Mouse (Mus musculus): ENCODE measurements around the gene Nav2. TPM values are rescaled to one million over a fixed set of nuclear protein-coding genes. Genes with fewer than 3 reads are reported as not detected.

Gene Nav2
- polyA plus RNA-seq, 1 experiment, result 46.2 TPM

DNA sequence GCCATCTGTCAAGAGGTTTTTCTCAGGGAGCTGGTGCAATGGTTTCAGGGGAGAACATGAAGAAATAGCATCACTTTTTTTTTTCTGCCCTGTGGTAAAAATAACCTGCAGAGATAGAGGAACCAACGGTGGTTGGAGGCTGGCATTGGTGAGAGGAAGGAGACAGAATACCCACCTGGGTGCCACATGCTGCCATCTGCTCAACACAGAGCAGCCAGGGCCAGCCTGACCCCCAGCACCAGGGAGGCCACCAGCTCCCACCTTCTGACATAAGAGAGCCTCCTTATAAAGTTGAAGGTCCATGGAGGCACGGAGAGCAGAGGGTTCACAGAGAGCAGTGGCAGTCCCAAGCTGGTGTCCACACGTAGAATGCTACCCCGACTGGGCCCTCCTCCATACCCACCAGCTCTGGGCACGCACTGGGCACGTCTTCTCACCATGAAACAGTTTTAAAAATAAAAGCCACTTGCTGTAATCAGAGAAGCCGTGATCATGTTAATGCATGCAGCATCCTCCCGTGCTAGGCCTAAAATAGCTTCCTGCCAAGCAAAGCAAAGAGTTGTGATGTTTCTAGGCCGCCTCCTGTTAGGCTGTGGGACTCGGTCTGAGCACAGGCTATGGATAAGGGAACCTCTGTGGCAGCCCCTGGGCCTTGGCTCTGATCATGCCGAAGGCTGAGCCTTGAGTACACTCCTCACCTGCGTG lies 359.3 kb downstream of the Nav2 start:
- no peak overlapping the region for H3K27ac ChIP-seq (ENCODE audit: control insufficient read depth, insufficient read depth, low read length)

DNA sequence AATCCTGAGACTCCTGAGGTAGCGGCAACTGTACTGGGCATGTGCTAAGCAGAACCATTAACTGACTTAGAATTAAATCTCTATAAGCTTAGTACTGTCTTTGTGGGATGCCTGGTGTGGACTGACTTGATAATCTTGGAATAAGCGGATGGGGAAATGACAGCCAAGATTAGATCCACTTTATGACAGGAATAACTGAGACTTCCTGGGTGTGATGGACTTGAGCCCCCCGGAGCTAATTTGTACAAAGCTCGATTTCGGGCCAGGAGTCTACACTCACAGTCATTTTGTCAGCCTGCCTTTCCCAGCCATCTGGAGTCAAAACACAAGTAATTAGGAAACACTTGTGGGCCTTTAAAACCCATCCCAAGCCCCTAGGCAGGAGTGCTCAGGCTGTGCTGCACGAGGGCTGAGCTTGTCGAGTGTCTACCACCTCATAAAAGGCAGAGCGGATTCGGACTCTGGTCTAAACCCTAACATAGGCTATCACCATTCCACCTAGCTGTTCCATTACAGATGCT lies 359.9 kb downstream of the Nav2 start:
- H3K27ac ChIP-seq (ENCODE audit: control insufficient read depth, insufficient read depth, low read length), result no peak overlapping the region
- TF ChIP-seq POLR2A (IDR thresholded peaks at IDR 0.05; ENCODE audit: control insufficient read depth, extremely low read depth, insufficient read depth, low read length, poor library complexity), result no peak
- TF ChIP-seq CTCF (IDR thresholded peaks at IDR 0.05; ENCODE audit: borderline replicate concordance, control insufficient read depth, extremely low read depth, insufficient read depth, low read length, poor library complexity), result no peak
- no peaks in the 10 kb centered on the region for H3K36me3 ChIP-seq (ENCODE audit: control insufficient read depth, insufficient read depth, low read length)
- no peak for DNase-seq
- 98% methylated on average over 9 of the region's 9 CpGs for WGBS
- no peaks in the 10 kb centered on the region for H3K4me1 ChIP-seq (replicated peaks; ENCODE audit: control insufficient read depth, insufficient read depth, low read length)
- no peaks in the 10 kb centered on the region for H3K27me3 ChIP-seq (ENCODE audit: control insufficient read depth, insufficient read depth, low read length)
- no peak overlapping the region for H3K4me3 ChIP-seq (ENCODE audit: control insufficient read depth, insufficient read depth, low read length)

More for the DNA sequence above, 359.3 kb downstream of the Nav2 start:
- Histone ChIP-seq H3K4me1 (replicated peaks; ENCODE audit: control insufficient read depth, insufficient read depth, low read length) (no peaks in the 10 kb centered on the region), H3K4me3 (ENCODE audit: control insufficient read depth, insufficient read depth, low read length) (no peak overlapping the region), H3K27me3 (ENCODE audit: control insufficient read depth, insufficient read depth, low read length) (no peaks in the 10 kb centered on the region), H3K36me3 (ENCODE audit: control insufficient read depth, insufficient read depth, low read length) (no peaks in the 10 kb centered on the region)
- 79% methylated on average over 12 of the region's 12 CpGs for WGBS
- no peak for DNase-seq
- TF ChIP-seq CTCF (IDR thresholded peaks at IDR 0.05; ENCODE audit: borderline replicate concordance, control insufficient read depth, extremely low read depth, insufficient read depth, low read length, poor library complexity), result no peak
- TF ChIP-seq POLR2A (IDR thresholded peaks at IDR 0.05; ENCODE audit: control insufficient read depth, extremely low read depth, insufficient read depth, low read length, poor library complexity), result no peak

DNA sequence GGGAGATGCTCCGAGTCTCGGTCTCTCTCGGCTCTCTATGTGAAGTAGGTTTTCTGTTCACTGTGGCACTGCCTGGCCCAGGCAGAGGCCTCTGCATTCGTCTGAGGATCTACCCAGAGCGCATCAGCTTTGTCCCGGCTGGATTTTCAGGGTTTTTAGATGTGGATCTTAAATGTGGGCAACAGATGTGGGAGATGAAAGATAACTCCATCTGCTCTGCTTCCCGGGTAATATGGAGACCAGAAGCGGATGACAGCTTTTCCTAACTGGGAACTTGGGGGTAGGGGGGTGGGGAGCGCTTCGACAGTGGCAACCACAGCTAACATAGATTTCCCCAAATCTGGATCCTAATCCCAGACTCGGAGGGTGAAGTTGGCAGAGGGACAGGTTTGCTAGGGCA lies 362.3 kb downstream of the Nav2 start:
- TF ChIP-seq POLR2A (IDR thresholded peaks at IDR 0.05; ENCODE audit: control insufficient read depth, extremely low read depth, insufficient read depth, low read length, poor library complexity) (no peak), CTCF (IDR thresholded peaks at IDR 0.05; ENCODE audit: borderline replicate concordance, control insufficient read depth, extremely low read depth, insufficient read depth, low read length, poor library complexity) (no peak)
- no peak for DNase-seq
- Histone ChIP-seq H3K4me1 (replicated peaks; ENCODE audit: control insufficient read depth, insufficient read depth, low read length) (no peaks in the 10 kb centered on the region), H3K4me3 (ENCODE audit: control insufficient read depth, insufficient read depth, low read length) (no peak overlapping the region), H3K27ac (ENCODE audit: control insufficient read depth, insufficient read depth, low read length) (no peak overlapping the region), H3K27me3 (ENCODE audit: control insufficient read depth, insufficient read depth, low read length) (no peaks in the 10 kb centered on the region), H3K36me3 (ENCODE audit: control insufficient read depth, insufficient read depth, low read length) (no peaks in the 10 kb centered on the region)
- 64% methylated on average over 11 of the region's 11 CpGs for WGBS

DNA sequence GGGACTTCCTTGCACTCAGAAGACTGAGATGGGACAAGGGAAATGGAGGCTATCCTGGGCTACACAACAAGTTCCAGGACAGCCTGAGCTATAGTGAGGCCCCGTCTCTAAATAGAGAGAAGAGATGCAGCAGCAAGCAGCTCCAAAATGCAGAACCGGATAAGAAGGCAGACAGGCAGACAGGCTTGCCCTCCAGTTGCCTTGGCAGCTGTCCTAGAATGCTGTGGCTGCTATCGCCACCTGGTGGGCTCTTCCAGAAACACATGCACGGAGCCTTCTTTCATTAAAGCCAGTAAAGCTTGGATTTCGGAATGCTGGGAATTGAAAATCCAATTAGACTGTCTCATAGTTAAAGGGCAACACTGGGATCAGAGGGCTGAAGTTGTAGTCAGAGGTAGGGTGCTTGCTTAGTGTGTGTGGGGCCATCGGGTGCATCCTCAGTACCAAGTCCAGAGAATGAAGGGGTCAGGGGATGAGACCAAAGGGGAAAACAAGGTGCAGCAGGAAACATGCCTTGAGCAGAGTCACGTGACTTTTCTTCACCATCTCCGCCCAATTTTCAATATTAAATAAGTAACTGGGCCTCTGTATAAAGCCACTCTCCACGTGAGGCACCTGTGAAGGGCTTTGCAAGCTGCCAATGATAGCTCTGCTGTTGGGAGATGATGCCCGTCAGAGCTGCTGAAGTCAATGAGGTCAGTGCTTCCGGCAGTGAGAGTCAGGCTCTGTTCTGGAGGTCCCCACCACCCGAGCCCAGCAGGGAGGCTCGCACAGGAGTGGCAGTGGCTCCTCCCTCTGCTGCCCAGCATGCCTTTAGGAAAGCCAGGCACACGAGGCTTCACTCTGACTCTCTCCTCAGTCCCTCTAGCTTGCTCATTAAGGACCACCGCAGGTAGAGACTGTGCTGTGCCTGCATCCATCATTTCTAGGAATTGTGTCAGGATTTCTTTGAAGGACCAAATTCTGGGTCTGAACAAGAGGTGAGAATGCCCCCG lies 364.2 kb downstream of the Nav2 start:
- TF ChIP-seq POLR2A (IDR thresholded peaks at IDR 0.05; ENCODE audit: control insufficient read depth, extremely low read depth, insufficient read depth, low read length, poor library complexity) (no peak), CTCF (IDR thresholded peaks at IDR 0.05; ENCODE audit: borderline replicate concordance, control insufficient read depth, extremely low read depth, insufficient read depth, low read length, poor library complexity) (peak; percentile 71; the same call in 1 of the 2 replicates)
- Histone ChIP-seq H3K27ac (ENCODE audit: control insufficient read depth, insufficient read depth, low read length) (no peak overlapping the region), H3K36me3 (ENCODE audit: control insufficient read depth, insufficient read depth, low read length) (no peaks in the 10 kb centered on the region), H3K4me3 (ENCODE audit: control insufficient read depth, insufficient read depth, low read length) (no peak overlapping the region), H3K27me3 (ENCODE audit: control insufficient read depth, insufficient read depth, low read length) (no peaks in the 10 kb centered on the region), H3K4me1 (replicated peaks; ENCODE audit: control insufficient read depth, insufficient read depth, low read length) (no peaks in the 10 kb centered on the region)
- peak; percentile 46 for DNase-seq
- WGBS, result 27% methylated on average over 16 of the region's 16 CpGs

DNA sequence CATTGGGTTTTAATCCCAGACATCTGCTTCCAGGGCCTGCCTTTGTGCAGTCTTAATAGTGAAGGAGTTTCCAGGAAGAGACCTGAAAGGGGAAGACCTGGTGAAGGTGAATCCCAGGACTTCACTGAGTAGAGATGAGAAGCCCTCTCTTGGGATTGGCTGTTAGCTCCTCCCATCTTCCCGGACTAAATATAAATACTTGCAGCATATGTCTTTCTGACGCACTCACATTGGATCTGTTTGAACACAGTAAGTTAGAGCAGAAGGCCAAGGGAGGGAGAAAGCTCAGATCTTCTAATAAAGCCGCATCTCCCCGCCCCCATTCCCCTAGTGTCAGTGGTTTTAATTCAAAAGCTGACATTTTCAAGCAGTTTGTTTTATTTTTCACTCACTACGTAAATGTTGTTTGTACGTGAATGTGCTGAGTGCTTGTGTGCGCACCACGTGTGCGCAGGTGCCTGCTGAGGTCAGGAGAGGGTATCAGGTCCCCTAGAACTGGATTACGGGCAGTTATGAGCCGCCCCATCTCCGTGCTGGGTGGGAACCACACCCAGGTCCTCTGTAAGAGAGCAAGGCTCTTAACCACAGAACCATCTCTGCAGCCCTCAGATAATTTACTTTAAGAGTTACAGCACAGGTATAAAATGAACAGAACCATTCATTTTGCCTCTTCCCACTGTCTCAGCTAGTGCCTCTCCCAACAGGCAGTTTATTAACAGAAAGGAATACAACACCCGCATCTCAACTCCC lies 365.6 kb downstream of the Nav2 start:
- no peak overlapping the region for H3K27ac ChIP-seq (ENCODE audit: control insufficient read depth, insufficient read depth, low read length)
- H3K4me3 ChIP-seq (ENCODE audit: control insufficient read depth, insufficient read depth, low read length), result no peak overlapping the region
- H3K4me1 ChIP-seq (replicated peaks; ENCODE audit: control insufficient read depth, insufficient read depth, low read length), result no peaks in the 10 kb centered on the region
- H3K36me3 ChIP-seq (ENCODE audit: control insufficient read depth, insufficient read depth, low read length), result no peaks in the 10 kb centered on the region
- DNase-seq, result no peak
- WGBS, result 90% methylated on average over 13 of the region's 13 CpGs
- TF ChIP-seq POLR2A (IDR thresholded peaks at IDR 0.05; ENCODE audit: control insufficient read depth, extremely low read depth, insufficient read depth, low read length, poor library complexity) (no peak), CTCF (IDR thresholded peaks at IDR 0.05; ENCODE audit: borderline replicate concordance, control insufficient read depth, extremely low read depth, insufficient read depth, low read length, poor library complexity) (no peak)
- H3K27me3 ChIP-seq (ENCODE audit: control insufficient read depth, insufficient read depth, low read length), result no peaks in the 10 kb centered on the region

DNA sequence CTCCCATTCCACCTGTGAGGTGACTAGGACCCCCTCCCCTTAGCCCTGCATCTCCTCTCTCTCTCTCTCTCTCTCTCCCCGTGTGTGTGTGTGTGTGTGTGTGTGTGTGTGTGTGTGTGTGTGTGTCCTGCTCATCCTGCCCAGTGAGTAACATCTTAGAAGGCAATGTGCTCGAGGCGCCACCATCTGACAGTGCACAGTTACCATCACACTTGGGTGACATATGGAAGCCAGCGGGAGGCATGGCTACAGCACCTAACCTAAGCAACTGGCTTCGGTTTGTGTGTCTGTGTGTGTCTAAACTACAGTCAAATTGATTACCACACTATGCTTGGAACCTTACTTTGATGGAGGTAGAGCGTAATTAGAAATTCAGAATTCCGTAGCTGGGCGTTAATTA lies 366.2 kb downstream of the Nav2 start:
- H3K27me3 ChIP-seq (ENCODE audit: control insufficient read depth, insufficient read depth, low read length), result no peaks in the 10 kb centered on the region
- no peak for TF ChIP-seq POLR2A (IDR thresholded peaks at IDR 0.05; ENCODE audit: control insufficient read depth, extremely low read depth, insufficient read depth, low read length, poor library complexity)
- TF ChIP-seq CTCF (IDR thresholded peaks at IDR 0.05; ENCODE audit: borderline replicate concordance, control insufficient read depth, extremely low read depth, insufficient read depth, low read length, poor library complexity), result no peak
- no peak overlapping the region for H3K27ac ChIP-seq (ENCODE audit: control insufficient read depth, insufficient read depth, low read length)
- DNase-seq, result no peak
- WGBS, result 80% methylated on average over 8 of the region's 8 CpGs
- H3K4me3 ChIP-seq (ENCODE audit: control insufficient read depth, insufficient read depth, low read length), result no peak overlapping the region
- no peaks in the 10 kb centered on the region for H3K4me1 ChIP-seq (replicated peaks; ENCODE audit: control insufficient read depth, insufficient read depth, low read length)
- H3K36me3 ChIP-seq (ENCODE audit: control insufficient read depth, insufficient read depth, low read length), result no peaks in the 10 kb centered on the region
